Mouse (Mus musculus) CH12.LX (cell line): ENCODE data around the gene Asl. TPM values are rescaled to one million over a fixed set of nuclear protein-coding genes. Genes with fewer than 3 reads are reported as not detected.

Experiments
- DNase-seq: peaks from one replicate; pipeline ENCODE4 v3.0.0-alpha.2; 2013; ENCODE audit errors: extremely low read depth
- H3K27ac ChIP-seq: 2 replicates; pipeline ENCODE4 v1.5.1; 2012; ENCODE audit warnings: low read depth, mild to moderate bottlenecking, control low read depth, moderate library complexity; ENCODE audit not compliant: insufficient read depth
- H3K27me3 ChIP-seq: replicated peaks from 2 replicates; pipeline ENCODE3; 2012; ENCODE audit warnings: inconsistent platforms
- H3K36me3 ChIP-seq, 2 experiments: replicated peaks in 1 of 2; 2 replicates each; pipeline versions ENCODE3 to v1.6.1; 2012; ENCODE audit warnings: inconsistent platforms in 1 of 2, low read length in 1 of 2, mild to moderate bottlenecking in 1 of 2, mixed read lengths in 1 of 2, moderate library complexity in 1 of 2; ENCODE audit not compliant: control insufficient read depth in 1 of 2, insufficient read depth in 1 of 2
- H3K4me1 ChIP-seq, 2 experiments: 2 replicates each; pipeline ENCODE4 v1.6.1; 2012; ENCODE audit warnings: inconsistent platforms in 1 of 2, moderate library complexity in 1 of 2; ENCODE audit not compliant: insufficient read depth in 2 of 2, control insufficient read depth in 1 of 2
- H3K4me2 ChIP-seq: 2 replicates; pipeline ENCODE4 v1.6.1; 2012; ENCODE audit warnings: low read depth, mild to moderate bottlenecking, control low read depth; ENCODE audit not compliant: poor library complexity, insufficient read depth, severe bottlenecking
- H3K4me3 ChIP-seq, 3 experiments: fragments of 150-350 bp in 1 of 3; sonication (generic) in 1 of 3; replicated peaks in 1 of 3; 2 replicates each; pipeline versions ENCODE3 to v1.5.1; 2011 to 2012; ENCODE audit warnings: low read depth in 2 of 3, low read length in 2 of 3, mild to moderate bottlenecking in 2 of 3, moderate library complexity in 2 of 3, control low read depth in 1 of 3, improper control_type of control experiment in 1 of 3, inconsistent platforms in 1 of 3, mixed read lengths in 1 of 3; ENCODE audit not compliant: poor library complexity in 1 of 3
- H3K79me2 ChIP-seq: replicated peaks from 2 replicates; pipeline ENCODE4 v1.6.1; 2012; ENCODE audit warnings: mild to moderate bottlenecking, moderate library complexity; ENCODE audit not compliant: control insufficient read depth, poor library complexity, insufficient read depth, severe bottlenecking; ENCODE audit errors: extremely low read depth
- H3K9ac ChIP-seq: 2 replicates; pipeline ENCODE4 v1.6.1; 2012; ENCODE audit warnings: low read depth, mild to moderate bottlenecking, control low read depth, moderate library complexity; ENCODE audit not compliant: insufficient read depth
- H3K9me3 ChIP-seq: replicated peaks from 2 replicates; pipeline ENCODE3; 2012; ENCODE audit warnings: low read length, inconsistent platforms, mixed read lengths
- BHLHE40 ChIP-seq: IDR thresholded peaks from 2 replicates; pipeline ENCODE4 v1.6.1; 2011; ENCODE audit warnings: mild to moderate bottlenecking, low read depth, low read length, improper control_type of control experiment
- CHD2 ChIP-seq: IDR thresholded peaks from 2 replicates; pipeline ENCODE4 v1.6.1; 2011; ENCODE audit warnings: low read length, improper control_type of control experiment
- CTCF ChIP-seq, 2 experiments: IDR thresholded peaks in 1 of 2; conservative IDR thresholded peaks in 1 of 2; 2 replicates each; pipeline ENCODE4 v1.5.1; 2011 to 2012; ENCODE audit warnings: low read depth in 2 of 2, low read length in 2 of 2, improper control_type of control experiment in 1 of 2, inconsistent platforms in 1 of 2, mild to moderate bottlenecking in 1 of 2, moderate library complexity in 1 of 2
- E2F4 ChIP-seq: IDR thresholded peaks from 2 replicates; pipeline ENCODE4 v1.6.1; 2011; ENCODE audit warnings: low read depth, low read length, improper control_type of control experiment; ENCODE audit not compliant: insufficient replicate concordance
- ELF1 ChIP-seq: IDR thresholded peaks from 2 replicates; pipeline ENCODE4 v1.6.1; 2014; ENCODE audit warnings: low read depth, mild to moderate bottlenecking, inconsistent platforms, low read length, improper control_type of control experiment
- EP300 ChIP-seq: IDR thresholded peaks from 2 replicates; pipeline ENCODE4 v1.6.1; 2011; ENCODE audit warnings: low read length, improper control_type of control experiment
- ETS1 ChIP-seq: conservative IDR thresholded peaks from 2 replicates; pipeline ENCODE4 v1.6.1; 2012; ENCODE audit warnings: low read depth, mild to moderate bottlenecking, inconsistent platforms, low read length, improper control_type of control experiment, moderate library complexity
- GABPA ChIP-seq: IDR thresholded peaks from 2 replicates; pipeline ENCODE4 v1.6.1; 2012; ENCODE audit warnings: low read depth, low read length, improper control_type of control experiment, inconsistent platforms; ENCODE audit not compliant: insufficient replicate concordance
- HCFC1 ChIP-seq: IDR thresholded peaks from 2 replicates; pipeline ENCODE4 v1.6.1; 2012; ENCODE audit warnings: low read depth, mild to moderate bottlenecking, inconsistent platforms, low read length, improper control_type of control experiment
- IRF4 ChIP-seq: IDR thresholded peaks from 2 replicates; pipeline ENCODE4 v1.6.1; 2014; ENCODE audit warnings: low read depth, mild to moderate bottlenecking, inconsistent platforms, low read length, improper control_type of control experiment
- MYC ChIP-seq: IDR thresholded peaks from 2 replicates; pipeline ENCODE4 v1.6.1; 2011; ENCODE audit warnings: low read depth, mild to moderate bottlenecking, improper control_type of control experiment, low read length
- NELFE ChIP-seq: IDR thresholded peaks from 2 replicates; pipeline ENCODE4 v1.6.1; 2011; ENCODE audit warnings: low read depth, low read length, improper control_type of control experiment
- POLR2AphosphoS2 ChIP-seq: IDR thresholded peaks from 2 replicates; pipeline ENCODE4 v1.6.1; 2011; ENCODE audit warnings: low read depth, low read length, improper control_type of control experiment
- RAD21 ChIP-seq: IDR thresholded peaks from 2 replicates; pipeline ENCODE4 v1.6.1; 2011; ENCODE audit warnings: low read depth, mild to moderate bottlenecking, low read length, improper control_type of control experiment, moderate library complexity
- SMC3 ChIP-seq: IDR thresholded peaks from 2 replicates; pipeline ENCODE4 v1.6.1; 2011; ENCODE audit warnings: low read depth, low read length, improper control_type of control experiment
- TBP ChIP-seq: conservative IDR thresholded peaks from 2 replicates; pipeline ENCODE4 v1.6.1; 2011; ENCODE audit warnings: low read depth, low read length, improper control_type of control experiment
- TCF12 ChIP-seq: IDR thresholded peaks from 2 replicates; pipeline ENCODE4 v1.6.1; 2014; ENCODE audit warnings: low read depth, mild to moderate bottlenecking, inconsistent platforms, low read length, improper control_type of control experiment
- UBTF ChIP-seq: IDR thresholded peaks from 2 replicates; pipeline ENCODE4 v1.6.1; 2012; ENCODE audit warnings: low read depth, mild to moderate bottlenecking, inconsistent platforms, low read length, improper control_type of control experiment, moderate library complexity
- ZC3H11A ChIP-seq: IDR thresholded peaks from 2 replicates; pipeline ENCODE4 v1.6.1; 2012; ENCODE audit warnings: low read depth, mild to moderate bottlenecking, inconsistent platforms, low read length, improper control_type of control experiment
- ZNF384 ChIP-seq: IDR thresholded peaks from 2 replicates; pipeline ENCODE4 v1.6.1; 2012; ENCODE audit warnings: low read depth, low read length, improper control_type of control experiment, inconsistent platforms
- dilution Hi-C: fragments of 300-500 bp; cut with MboI; formaldehyde crosslinking; loops from 2 replicates; pipeline ENCODE4 v1.14.3; 2020; ENCODE audit warnings: low sequenced_read_pairs; ENCODE audit not compliant: extremely low pct_unique_long_range_greater_than_20kb, extremely low pct_ligation_motif_present
- in situ Hi-C: fragments of 300-500 bp; cut with MboI; formaldehyde crosslinking; loops from 3 replicates; pipeline ENCODE4 v1.14.3; 2019; ENCODE audit warnings: low sequenced_read_pairs, low pct_ligation_motif_present, low pct_unique_long_range_greater_than_20kb, mixed read lengths
- polyA plus RNA-seq: library from polyadenylated mRNA; unstranded; fragments of >175 nt; gene quantifications from 2 replicates; pipeline ENCODE4 v1.2.1, GENCODE M21; 2012; ENCODE audit warnings: low read depth; ENCODE audit not compliant: insufficient read length
- total RNA-seq, 2 experiments: library from RNA; depleted of rRNA; stranded (reverse); fragments of 300-350 nt in 1 of 2; fragments of >200 nt in 1 of 2; gene quantifications; 2 replicates each; pipeline ENCODE4 v1.2.3; 2012 to 2014

The Asl gene
- total and polyA plus RNA-seq, 3 experiments: 44.8 to 70.4 (median 61.0) TPM

GRCm38 (mm10) chr5:129997700-129998099 is 31.3 kb downstream of the Asl start:
- in situ Hi-C loops: no loop called here
- dilution Hi-C loops: no loop called here
- no peaks in the 10 kb centered on the region for H3K9me3 ChIP-seq
- peaks cover 54 to 81% of the 10 kb centered on the region in 2 experiments for H3K36me3 ChIP-seq
- peaks cover 14 to 48% of the 10 kb centered on the region in 2 experiments for H3K4me1 ChIP-seq
- no peaks in the 10 kb centered on the region for H3K27me3 ChIP-seq
- no peak overlapping the region for H3K4me3 ChIP-seq
- no peak overlapping the region for H3K4me2 ChIP-seq
- H3K79me2 ChIP-seq: peaks cover 15% of the 10 kb centered on the region
- H3K9ac ChIP-seq: no peak overlapping the region
- no peak overlapping the region for H3K27ac ChIP-seq
- TF ChIP-seq MYC (no peak), CTCF (conservative IDR thresholded peaks at IDR 0.05 in 1 of 2, IDR thresholded peaks at IDR 0.05 in 1 of 2; ENCODE audit: low read depth in 2 of 2, low read length in 2 of 2) (peak in 1 of 2 experiments; percentile 53; a peak in 2 of 4 replicates), RAD21 (peak; percentile 33), ZNF384 (no peak), TBP (no peak)
- DNase-seq: peak; percentile 40

DNA sequence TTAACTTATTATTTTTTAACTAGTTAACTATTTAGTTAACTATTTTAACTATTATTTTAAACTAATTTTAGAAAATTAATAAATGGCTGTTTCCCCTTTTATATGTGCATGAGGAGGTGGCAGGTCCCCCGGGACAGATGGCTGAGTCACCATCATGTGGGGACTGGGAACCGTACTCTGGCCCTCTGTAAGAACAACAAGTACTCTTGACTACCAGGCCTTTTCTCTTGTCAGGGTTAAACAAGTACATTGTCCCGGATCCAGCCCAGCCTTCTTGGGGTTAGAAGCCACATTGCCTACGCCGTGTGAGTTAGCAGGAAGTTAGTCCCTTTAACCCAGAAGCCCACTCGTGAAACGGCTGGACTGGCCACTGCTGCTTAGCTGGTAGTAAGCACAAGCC is 34.1 kb downstream of the Asl start:
- no peaks in the 10 kb centered on the region for H3K27me3 ChIP-seq
- peaks cover 5 to 34% of the 10 kb centered on the region in 2 experiments; a peak in 3 of 4 replicates for H3K4me1 ChIP-seq
- peak; percentile 38 for DNase-seq
- TF ChIP-seq TCF12 (no peak), ETS1 (no peak), SMC3 (no peak), GABPA (no peak), E2F4 (no peak), NELFE (no peak), IRF4 (no peak), POLR2AphosphoS2 (no peak), EP300 (no peak), CTCF (conservative IDR thresholded peaks at IDR 0.05 in 1 of 2, IDR thresholded peaks at IDR 0.05 in 1 of 2; ENCODE audit: low read depth in 2 of 2, low read length in 2 of 2) (no peak), BHLHE40 (no peak), HCFC1 (no peak), UBTF (no peak), ZC3H11A (no peak), ELF1 (no peak), TBP (no peak), CHD2 (no peak)
- dilution Hi-C loops (no loop called here), in situ Hi-C loops (no loop called here)
- H3K4me3 ChIP-seq: no peak overlapping the region
- no peaks in the 10 kb centered on the region for H3K9me3 ChIP-seq
- H3K9ac ChIP-seq: no peak overlapping the region
- no peaks in the 10 kb centered on the region for H3K79me2 ChIP-seq
- H3K27ac ChIP-seq: no peak overlapping the region
- H3K36me3 ChIP-seq: peaks cover 69 to 95% of the 10 kb centered on the region in 2 experiments
- no peak overlapping the region for H3K4me2 ChIP-seq
